Mouse (Mus musculus) MEL (cell line): Measurements from ENCODE around the gene Ankrd22.

Experiments
- CHD1 ChIP-seq: IDR thresholded peaks from 2 replicates; pipeline ENCODE4 v1.6.1; 2012; ENCODE audit warnings: low read depth, mild to moderate bottlenecking, inconsistent platforms, low read length, improper control_type of control experiment
- CTCF ChIP-seq, 3 experiments: IDR thresholded peaks in 2 of 3; conservative IDR thresholded peaks in 1 of 3; 2 replicates each; pipeline ENCODE4 v1.5.1; 2011 to 2012; ENCODE audit warnings: low read length in 3 of 3, low read depth in 2 of 3, mild to moderate bottlenecking in 2 of 3, improper control_type of control experiment in 1 of 3, inconsistent platforms in 1 of 3, mixed read lengths in 1 of 3, moderate library complexity in 1 of 3; ENCODE audit not compliant: control insufficient read depth in 1 of 3, insufficient read depth in 1 of 3, poor library complexity in 1 of 3, severe bottlenecking in 1 of 3
- GABPA ChIP-seq: IDR thresholded peaks from 2 replicates; pipeline ENCODE4 v1.6.1; 2012; ENCODE audit warnings: low read depth, mild to moderate bottlenecking, inconsistent platforms, low read length, improper control_type of control experiment, moderate library complexity
- POLR2A ChIP-seq, 2 experiments: IDR thresholded peaks; 2 replicates each; pipeline ENCODE4 v1.6.1; 2011 to 2012; ENCODE audit warnings: low read length in 2 of 2, mild to moderate bottlenecking in 2 of 2, control low read depth in 1 of 2, improper control_type of control experiment in 1 of 2, low read depth in 1 of 2, moderate library complexity in 1 of 2; ENCODE audit not compliant: control insufficient read depth in 1 of 2, insufficient read depth in 1 of 2, poor library complexity in 1 of 2
- ZMIZ1 ChIP-seq: IDR thresholded peaks from 2 replicates; pipeline ENCODE4 v1.6.1; 2012; ENCODE audit warnings: low read depth, mild to moderate bottlenecking, inconsistent platforms, low read length, improper control_type of control experiment, moderate library complexity
- ZNF384 ChIP-seq: IDR thresholded peaks from 2 replicates; pipeline ENCODE4 v1.6.1; 2012; ENCODE audit warnings: low read depth, mild to moderate bottlenecking, inconsistent platforms, low read length, improper control_type of control experiment

- TF ChIP-seq ZMIZ1: no peak
- no peak for TF ChIP-seq CTCF (IDR thresholded peaks at IDR 0.05 in 2 of 3, conservative IDR thresholded peaks at IDR 0.05 in 1 of 3; ENCODE audit: control insufficient read depth in 1 of 3, insufficient read depth in 1 of 3, low read depth in 2 of 3, low read length in 3 of 3, poor library complexity in 1 of 3, severe bottlenecking in 1 of 3)
- TF ChIP-seq CHD1: no peak
- TF ChIP-seq GABPA: no peak
- no peak for TF ChIP-seq ZNF384
- TF ChIP-seq POLR2A (IDR thresholded peaks at IDR 0.05; ENCODE audit: control insufficient read depth in 1 of 2, insufficient read depth in 1 of 2, low read depth in 1 of 2, low read length in 2 of 2, poor library complexity in 1 of 2): no peak
These were observed 8.2 kb upstream of the Ankrd22 start for GRCm38 (mm10) chr19:34174004-34174403.
